Mouse (Mus musculus): ENCODE data around the gene Acsm3.
"Not testable (repeated sequence)": the region's sequence is repeated elsewhere in the genome, so short reads cannot be mapped to it uniquely, and the experiment has no call there.

Gene Acsm3

DNA sequence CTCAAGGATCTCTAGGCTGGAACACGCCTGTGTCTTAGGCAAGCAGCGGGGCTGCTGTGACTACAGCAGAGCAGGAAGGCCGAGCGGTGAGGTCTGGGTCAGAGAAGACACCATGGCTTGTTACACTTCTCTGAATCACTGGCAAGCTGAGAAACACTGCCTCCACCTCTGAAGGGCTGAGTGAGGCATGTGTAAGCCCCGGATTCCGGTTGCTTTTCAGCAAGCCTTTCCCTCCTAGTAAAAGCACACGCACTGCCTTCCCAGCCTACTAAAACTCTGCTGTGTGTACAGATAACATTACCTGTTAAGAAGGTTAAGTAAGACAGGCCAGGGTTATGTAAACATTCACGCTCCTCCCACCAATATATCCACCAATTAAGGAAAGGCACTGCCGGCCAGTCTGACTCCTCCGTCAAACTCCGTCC, at the start of gene Acsm3:
TSS of gene Acsm3 (plus strand) at position 397 of the 425 bp plus-strand sequence.
- DNase-seq (ENCODE audit: low spot score): no peak

DNA sequence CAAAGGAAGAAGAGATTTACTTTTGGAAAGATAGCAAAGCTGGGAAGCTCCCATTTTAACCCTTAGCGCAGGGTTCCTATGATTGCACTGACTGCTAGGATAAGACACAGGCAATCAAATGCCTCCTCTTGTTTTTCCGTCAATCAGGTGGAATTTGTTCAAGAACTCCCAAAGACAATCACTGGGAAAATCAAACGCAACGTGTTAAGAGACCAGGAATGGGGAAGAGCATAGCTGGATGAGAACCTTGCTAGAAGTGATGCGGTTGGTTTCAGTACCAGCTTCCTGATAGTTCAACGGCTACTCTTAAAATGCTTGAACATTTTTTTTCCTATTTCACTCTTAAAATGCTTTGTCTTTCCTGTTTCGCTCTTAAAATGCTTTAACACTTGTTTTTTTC, 46.6 kb upstream of the Acsm3 start:
- DNase-seq (ENCODE audit: low spot score): no peak

DNA sequence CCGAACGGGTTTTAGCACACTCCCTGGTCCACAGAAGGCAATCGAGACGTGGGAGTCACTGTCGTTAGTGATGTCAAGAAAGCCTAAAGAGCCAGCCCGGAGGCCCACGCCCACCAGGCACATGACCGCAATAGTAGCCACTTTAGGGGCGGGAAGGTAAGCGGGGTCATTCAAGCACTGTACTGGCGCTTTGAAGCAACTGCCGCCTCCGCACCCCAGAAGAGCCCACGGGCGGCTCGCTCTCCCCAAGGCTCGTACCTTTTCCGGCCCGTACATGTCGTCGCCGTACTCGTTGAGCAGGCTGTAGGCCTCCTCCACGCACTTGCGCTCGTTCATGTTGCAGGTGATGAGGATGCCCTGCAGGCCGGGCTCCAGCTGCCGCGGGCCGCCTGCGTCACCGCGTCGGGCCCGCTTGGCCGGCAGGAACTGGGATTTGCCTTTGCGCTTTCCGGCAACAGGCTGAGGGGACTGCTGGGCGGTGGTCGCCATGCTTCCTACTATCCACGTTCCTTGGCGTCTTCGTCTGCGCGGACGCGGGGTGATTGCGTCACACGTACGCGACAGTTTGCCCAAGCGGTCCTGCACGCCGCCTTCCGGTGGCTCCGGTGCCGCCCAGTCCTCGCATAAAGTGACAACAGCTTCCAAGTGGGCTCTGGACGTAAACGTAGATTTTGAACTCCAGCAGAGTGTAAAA, 40.3 kb upstream of the Acsm3 start, which contains the start of gene Thumpd1:
TSS of gene Thumpd1 (minus strand) at position 546 of the 694 bp plus-strand sequence.
- DNase-seq (ENCODE audit: low spot score): peak; percentile 91

DNA sequence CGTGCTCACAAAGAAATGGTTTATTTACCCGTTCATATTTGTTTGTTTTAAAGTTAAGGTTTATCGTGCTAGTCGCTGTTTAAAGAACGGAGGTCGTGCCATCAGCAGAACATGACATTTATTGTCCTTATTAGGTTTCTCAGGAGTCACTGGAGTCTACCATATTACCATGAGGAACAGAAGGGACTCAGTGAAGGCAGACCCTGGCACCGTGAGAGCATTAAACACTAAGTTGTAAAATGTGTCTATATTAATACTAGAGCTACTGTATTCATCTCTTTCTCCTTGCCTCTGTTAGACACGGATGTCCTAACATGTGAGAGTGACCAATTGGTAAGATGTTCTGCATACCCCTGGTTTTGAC, 39.8 kb upstream of the Acsm3 start:
- DNase-seq (ENCODE audit: low spot score): peak; percentile 5

DNA sequence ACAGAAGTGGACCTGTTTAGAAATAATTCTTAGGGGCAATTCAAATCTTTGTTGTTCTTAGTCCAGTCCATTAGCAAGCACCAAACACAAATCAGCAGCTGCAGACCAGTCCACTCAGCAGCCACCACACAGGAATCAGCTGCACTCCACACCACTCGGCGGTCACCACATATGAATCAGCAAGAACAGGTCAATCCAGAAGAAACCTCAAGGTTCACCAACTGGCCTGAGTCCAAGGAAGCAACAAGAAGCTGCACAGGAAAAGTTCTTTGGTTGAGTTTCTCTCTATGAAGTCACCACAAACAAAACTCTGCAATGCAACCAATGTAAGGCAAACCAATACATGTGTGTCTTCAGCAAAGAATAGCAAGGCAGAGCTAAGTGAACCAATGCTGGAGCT, 33.1 kb upstream of the Acsm3 start:
- no peak for DNase-seq (ENCODE audit: low spot score)

DNA sequence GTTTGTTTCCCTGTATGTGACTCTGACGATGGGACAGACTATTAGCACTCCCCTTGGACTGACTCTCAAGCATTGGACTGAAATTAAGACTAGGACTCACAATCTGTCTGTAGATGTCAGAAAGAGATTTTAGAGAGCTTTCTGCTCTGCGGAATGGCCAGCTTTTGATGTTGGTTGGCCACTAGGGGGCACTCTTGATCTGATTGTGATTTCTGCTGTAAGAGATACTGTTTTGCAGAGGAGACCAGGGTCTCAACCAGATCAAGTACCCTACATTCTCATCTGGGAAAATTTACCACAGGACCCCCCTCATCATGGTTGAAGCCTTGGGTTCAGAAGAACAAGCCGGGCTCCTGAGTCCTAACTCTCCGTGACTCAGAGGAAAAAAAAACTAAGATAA, 29.5 kb upstream of the Acsm3 start:
- not testable (repeated sequence) for DNase-seq (ENCODE audit: low spot score)

DNA sequence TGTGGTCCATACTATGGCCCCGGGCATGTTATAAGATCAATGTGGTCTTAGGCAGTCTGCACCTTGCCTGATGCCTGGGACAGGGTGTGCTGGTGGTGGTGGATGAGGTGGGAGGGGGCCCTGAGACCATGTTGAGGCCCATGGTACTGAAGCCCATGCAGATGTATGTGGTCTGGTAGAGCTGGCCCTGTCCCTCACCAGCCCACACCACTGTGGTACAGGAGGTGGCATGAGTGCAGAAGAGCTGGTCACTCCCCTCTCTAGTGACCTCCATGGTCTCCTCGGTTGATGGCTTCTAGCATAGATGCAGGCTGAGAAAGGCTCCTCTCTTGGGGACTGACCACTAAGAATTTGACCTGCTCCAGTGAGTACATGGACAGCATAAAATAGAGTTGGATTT, 21.8 kb upstream of the Acsm3 start:
- no peak for DNase-seq (ENCODE audit: low spot score)

DNA sequence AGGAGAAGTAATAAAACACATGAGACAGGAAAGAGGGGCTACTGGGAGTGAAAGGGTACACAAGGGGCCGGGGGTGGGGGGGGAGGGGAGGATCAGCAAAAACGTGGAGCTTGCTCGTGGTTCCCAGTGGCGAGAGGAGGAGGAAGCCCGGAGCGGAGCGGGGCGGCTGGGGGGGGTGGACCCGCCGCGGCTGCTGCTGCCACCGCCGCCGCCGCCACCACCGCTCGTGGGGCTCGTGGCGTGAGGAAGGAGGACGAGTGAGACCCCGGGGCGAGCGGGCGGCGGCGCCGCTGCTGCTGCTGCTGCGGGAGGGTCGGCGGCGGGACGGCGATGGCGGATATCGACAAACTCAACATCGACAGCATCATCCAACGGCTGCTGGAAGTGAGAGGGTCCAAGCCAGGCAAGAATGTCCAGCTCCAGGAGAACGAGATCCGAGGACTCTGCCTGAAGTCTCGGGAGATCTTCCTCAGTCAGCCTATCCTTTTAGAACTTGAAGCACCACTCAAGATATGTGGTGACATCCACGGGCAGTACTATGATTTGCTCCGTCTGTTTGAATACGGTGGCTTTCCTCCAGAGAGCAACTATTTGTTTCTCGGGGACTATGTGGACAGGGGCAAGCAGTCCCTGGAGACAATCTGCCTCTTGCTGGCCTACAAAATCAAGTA, 20.8 kb upstream of the Acsm3 start:
- DNase-seq (ENCODE audit: low spot score): not testable (repeated sequence)

DNA sequence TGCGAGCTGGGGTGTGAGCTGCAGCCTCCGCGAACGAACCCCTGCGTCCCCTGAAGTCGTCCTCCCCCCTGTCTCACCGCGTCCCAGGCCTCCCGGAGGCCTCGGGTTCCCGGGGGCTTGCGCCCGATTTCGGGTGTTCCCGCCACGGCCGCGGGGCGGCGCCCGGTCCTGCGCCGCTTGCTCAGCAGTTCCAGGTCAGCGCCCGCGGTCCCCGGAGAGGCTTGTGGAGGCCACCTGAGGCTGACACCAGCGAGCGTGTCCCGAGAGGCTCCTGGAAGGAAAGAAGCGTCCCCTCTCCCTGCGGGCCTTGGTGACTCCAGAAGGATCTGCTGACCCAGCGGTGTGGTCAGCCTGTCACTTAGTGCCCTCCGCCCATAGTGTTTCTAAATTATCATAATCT, 16.4 kb upstream of the Acsm3 start:
- no peak for DNase-seq (ENCODE audit: low spot score)

DNA sequence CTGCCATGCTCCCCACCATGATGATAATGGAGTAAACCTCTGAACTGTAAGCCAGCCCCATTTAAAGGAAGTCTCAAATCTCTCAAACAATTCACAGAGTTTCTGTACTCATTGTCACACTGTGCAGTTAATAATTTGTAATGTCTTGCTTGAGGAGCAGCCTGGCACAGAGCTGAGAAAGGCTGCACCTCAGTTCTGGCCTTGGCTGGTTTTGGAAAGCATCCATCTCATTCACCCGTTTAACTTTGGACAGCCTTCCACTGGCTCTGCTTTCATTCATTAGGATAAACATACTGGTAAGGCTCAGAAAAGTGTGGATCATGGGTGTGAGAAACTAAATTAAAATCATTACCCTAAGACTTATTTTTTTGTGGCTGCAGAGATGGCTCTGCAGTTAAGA, 14.9 kb upstream of the Acsm3 start:
- no peak for DNase-seq (ENCODE audit: low spot score)

DNA sequence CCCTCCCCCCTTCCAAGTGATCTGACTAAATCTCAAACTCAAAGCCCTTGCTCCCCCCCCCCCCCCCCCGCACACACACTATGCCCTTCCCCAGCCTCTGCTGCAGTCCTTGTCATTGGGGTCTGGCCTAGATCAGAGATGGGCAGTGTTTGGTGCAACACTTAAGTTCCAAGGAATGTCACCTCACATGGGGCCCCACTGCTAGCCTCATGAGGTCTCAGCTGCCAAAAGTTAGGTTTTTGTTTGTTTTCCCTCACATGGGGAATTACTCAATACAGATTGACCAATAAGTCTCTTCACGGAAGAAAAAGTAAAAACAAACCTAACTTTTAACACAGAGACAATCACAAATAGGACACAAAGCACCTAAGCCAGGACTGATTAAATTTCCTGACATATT, 12.0 kb upstream of the Acsm3 start:
- no peak for DNase-seq (ENCODE audit: low spot score)

DNA sequence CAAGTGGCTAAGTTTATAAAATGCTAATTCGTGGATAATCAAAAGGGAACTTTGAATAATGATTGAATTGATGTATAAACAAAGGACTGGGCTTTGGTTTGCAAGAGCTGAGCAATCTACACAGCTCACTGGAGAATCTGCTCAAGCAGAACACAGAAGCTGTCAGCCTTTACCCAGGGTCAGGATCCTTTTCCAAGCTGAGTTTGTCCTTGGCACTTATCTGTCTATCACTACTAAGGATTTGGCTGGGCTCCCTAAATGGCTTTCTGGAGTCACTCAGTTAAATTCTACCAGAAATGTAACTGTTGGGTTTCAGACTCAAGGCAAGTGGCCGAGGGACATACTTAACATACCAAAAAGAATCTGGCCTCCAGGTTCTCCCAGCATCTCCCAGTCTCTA, 10.8 kb upstream of the Acsm3 start:
- no peak for DNase-seq (ENCODE audit: low spot score)

DNA sequence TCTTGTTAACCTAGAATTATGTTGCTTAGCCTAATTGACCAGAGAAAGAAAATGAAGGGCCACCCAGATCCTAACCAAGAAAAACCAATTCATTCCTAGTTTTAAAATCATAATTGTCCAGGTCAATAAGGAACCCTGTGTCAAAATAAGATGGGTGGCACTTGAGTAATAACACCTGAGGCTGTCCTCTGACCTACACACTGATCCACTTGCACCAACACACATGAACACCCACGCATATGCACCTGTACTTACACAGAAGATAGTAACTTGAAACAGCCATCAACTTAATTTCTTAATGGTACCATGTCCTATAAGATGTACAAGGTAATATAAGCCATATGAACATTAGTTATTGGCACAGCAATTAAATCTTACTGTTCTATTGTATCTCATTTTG, 7.0 kb upstream of the Acsm3 start:
- DNase-seq (ENCODE audit: low spot score): no peak

DNA sequence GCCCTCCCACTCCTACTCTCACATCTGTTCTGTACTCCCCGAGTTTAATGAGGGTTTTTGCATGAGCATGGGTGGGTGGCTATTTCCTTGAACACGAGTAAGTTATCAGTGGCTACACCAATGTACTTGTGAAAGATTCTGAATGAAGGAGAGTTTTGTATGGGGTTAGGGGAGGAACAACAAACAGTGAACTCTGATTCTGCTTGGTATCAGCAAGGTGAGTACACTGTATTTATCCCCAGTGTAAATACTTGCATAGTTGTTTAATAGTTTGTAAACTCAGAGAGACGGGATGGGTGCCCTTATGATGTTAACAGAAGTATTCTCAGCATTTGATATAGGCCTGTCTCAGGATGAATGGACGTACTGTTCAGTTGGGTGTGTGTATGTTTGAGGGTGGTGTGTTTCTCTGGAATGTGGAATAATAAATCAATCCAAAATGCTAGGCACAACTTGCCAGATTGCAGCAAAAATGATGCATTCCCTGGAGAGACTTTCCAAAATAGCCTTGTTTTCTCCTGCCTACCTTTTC, 1.5 kb downstream of the Acsm3 start:
- no peak for DNase-seq (ENCODE audit: low spot score)

DNA sequence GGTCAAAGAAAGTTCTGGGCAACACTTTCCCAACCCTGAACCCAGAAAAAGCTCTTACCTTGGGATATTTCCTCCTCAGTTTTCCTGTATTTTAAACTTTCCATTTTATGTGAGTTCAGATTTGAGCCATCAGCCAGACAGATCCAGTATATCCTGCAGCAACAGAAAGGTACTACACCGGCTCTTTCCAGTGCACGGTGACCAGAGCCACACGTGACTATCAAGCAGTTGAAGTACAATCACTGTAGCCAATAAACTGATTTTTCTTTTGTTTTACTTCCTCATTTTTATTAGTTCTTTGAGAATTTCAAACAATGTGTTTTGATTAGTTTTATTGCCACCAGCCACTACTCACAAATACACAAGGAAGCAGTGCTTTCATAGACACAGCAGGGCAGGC, 3.7 kb downstream of the Acsm3 start:
- DNase-seq (ENCODE audit: low spot score): no peak

DNA sequence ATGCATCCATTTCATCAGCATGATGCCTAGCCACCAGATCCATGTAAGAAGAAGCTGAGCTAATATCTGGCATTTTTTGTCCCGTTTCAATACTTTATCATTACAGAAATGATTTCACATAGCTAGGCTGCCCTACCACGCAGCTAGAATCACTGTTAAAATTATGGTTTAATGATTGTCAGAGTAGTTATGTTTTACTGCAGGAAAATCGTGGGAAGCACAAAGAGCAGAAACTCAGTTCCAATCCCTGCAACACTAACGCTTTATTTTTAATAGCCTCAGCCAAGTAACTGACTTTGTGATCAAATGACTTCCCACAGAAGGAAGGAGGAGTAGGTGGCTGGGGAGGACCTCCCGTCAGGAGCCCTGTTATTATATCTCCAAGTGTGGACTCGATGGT, 6.3 kb downstream of the Acsm3 start:
- DNase-seq (ENCODE audit: low spot score): no peak

DNA sequence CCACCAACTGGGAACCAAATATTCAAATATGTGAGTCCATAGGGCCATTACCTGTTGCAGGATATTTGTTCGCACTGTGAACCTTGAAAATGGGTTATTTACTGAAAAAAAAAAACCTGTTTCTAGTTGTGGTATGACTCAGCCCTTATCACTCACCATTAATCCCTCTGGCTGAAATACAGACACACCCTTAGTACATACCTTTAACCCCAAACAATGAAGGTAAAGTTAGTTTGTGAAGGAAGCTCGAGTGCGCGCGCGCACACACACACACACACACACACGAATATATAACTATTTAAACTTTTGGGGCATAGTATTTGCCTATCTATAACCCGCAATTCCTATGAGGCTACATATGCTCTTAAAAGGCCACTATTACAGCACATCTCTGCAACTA, 9.2 kb downstream of the Acsm3 start:
- no peak for DNase-seq (ENCODE audit: low spot score)

DNA sequence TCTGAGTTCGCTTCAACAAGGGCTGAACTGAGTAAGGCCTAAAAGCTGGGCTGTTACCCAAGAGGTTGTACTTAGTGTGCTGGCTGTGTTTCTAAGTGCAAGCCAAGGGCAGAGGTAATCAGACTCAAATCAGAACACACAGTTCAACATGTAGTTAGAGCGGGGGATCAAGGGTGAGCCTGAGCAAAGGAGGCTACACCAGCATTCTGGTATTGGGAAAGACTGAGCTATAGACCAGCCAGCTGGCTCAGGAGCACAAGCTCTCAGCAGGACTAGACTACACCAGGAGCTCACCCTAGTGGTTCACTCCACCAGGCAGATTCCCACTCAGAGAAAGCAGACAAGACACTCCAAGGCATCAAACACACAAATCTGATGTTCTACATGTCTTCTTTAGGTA, 22.7 kb downstream of the Acsm3 start:
- DNase-seq (ENCODE audit: low spot score): no peak

DNA sequence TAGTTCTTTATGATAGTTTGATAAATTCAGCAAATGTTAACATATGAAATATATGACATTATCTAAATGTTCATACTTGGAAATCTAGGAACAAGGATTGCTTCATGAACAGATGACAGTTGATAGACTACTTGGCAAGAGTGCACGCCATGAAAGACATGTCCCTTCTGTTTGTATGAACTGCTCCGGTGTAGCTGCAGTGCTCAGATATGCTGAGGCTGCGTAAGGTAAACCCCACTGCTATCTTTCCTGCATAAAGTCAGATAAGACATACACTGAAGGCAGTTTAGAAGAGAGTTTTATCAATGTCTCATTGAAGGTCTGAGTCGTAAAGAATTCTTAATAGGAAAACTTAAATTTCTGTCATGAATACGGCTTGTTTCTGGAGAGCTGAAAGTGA, 24.2 kb downstream of the Acsm3 start:
- DNase-seq (ENCODE audit: low spot score): no peak

DNA sequence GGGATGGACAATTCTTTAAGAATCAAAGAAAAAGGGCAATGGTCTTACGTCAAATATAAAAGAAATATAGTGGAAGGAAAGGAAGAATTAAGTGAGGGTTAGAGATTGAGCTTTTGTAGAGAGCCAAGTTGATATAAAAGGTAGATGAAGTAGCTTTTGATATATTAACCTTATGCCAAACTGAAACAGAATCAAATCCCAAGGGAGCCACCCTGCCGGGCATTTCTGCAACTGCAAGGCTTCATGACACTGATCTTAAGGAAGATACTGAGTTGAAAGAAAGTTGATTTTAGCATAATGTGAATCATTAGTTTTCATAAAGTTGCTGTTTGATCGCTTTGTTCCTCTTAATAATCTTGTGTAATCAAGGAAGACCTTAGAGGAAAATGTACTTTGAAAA, 28.3 kb downstream of the Acsm3 start:
- no peak for DNase-seq (ENCODE audit: low spot score)

DNA sequence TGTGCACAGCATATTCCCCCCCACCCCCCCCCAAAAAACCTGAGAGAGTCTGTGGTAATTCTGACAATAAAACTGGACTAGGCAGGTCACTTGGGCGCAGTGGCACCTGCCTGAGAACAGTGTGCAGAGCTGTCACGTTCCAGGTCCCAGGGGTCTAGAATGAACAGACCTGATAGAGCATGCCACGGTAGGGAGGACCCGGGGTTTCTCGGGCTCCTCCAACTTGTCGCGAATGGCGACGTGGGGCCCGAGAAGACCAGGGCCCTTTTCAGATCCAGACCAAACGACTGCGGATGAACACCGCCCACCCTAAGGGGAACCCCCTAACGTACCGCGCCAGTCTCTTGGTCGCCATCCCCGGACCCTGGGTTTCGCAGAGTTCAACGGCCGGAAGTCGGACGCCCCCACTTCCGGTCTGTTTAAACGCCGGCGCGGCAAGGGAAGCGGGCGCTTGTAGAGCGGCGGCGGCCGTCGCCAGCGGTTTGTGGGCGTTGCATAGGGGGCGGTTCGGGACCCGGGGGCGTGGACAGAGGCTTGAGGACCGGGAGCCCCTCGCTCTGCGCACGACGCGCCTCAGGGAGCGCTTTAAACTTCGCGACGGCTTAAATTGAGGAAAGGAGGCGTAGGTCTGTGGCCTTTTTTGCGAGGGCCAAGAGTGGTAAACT, 33.0 kb downstream of the Acsm3 start, which contains the start of the genes Rexo5 and Eri2:
TSS of gene Rexo5 (plus strand) at position 421 of the 665 bp plus-strand sequence.
TSS of gene Eri2 (minus strand) at position 473 of the 665 bp plus-strand sequence.
- peak; percentile 86 for DNase-seq (ENCODE audit: low spot score)

DNA sequence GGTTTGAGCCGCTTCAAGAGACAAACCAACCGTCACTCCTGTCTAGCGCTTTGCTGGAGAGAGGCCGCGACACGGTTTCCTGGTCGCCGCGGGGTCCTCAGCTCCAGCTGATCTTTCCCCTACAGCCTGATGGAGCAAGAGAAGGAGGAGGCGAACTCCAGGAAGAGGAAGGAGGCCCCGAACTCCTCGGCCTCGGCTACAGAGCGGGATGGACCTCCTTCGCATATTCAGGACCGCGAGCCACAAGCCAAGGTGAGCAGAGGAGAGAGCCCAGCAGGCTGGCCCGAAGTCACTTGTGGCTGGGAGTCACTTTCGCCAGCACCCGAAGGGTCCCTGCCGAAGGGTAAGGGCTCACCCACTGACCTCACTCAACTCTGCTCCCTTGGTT, 33.5 kb downstream of the Acsm3 start:
- no peak for DNase-seq (ENCODE audit: low spot score)

DNA sequence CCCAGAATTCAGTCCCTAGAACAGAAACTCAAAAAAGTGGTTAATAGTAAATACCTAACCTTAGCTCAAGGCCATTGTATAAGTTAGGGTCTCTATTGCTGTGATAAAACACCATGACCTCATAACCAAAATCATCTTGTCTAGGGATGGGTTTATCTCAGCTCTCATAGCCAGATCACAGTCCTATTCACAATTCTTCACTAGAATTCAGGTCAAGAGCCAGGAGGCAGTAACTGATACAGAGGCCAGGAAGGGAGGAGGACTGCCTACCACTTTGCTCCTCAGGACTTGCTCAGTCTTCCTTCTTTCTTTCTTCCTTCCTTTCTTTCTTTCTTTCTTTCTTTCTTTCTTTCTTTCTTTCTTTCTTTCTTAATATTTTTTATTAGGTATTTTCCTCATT, 34.6 kb downstream of the Acsm3 start:
- no peak for DNase-seq (ENCODE audit: low spot score)
